Mouse (Mus musculus) hindbrain, embryonic 14.5 days (tissue): Measurements from ENCODE around the gene Pdss1. TPM values are rescaled to one million over a fixed set of nuclear protein-coding genes. Genes with fewer than 3 reads are reported as not detected.
"Not testable (repeated sequence)": the region's sequence is repeated elsewhere in the genome, so short reads cannot be mapped to it uniquely, and the experiment has no call there.

Experiments used
- ATAC-seq: fragments of 200-750 bp; cut with Nextera tagmentation; 2 replicates; pipeline ENCODE4 v1.8.0; 2017; ENCODE audit warnings: moderate number of reproducible peaks, mild to moderate bottlenecking, moderate TSS enrichment, moderate library complexity; ENCODE audit not compliant: low FRiP score
- DNase-seq: peaks from one replicate; pipeline ENCODE4 v3.0.0-alpha.2; 2015; ENCODE audit warnings: low spot score
- H3K27ac ChIP-seq: fragments of 300-500 bp; sonication (generic); 2 replicates; pipeline ENCODE4 v1.5.1; 2014; ENCODE audit warnings: mild to moderate bottlenecking, moderate library complexity
- H3K27me3 ChIP-seq: fragments of 300-500 bp; sonication (generic); 2 replicates; pipeline ENCODE4 v1.6.1; 2014; ENCODE audit warnings: mild to moderate bottlenecking, low read length, mixed read lengths; ENCODE audit not compliant: control insufficient read depth, insufficient read depth
- H3K36me3 ChIP-seq: fragments of 300-500 bp; sonication (generic); replicated peaks from 2 replicates; pipeline ENCODE4 v1.6.1; 2014; ENCODE audit not compliant: control insufficient read depth, insufficient read depth
- H3K4me1 ChIP-seq: fragments of 300-500 bp; sonication (generic); replicated peaks from 2 replicates; pipeline ENCODE4 v1.6.1; 2014; ENCODE audit warnings: antibody characterized with exemption, low read length, mixed read lengths; ENCODE audit not compliant: control insufficient read depth, insufficient read depth
- H3K4me2 ChIP-seq: fragments of 300-500 bp; sonication (generic); replicated peaks from 2 replicates; pipeline ENCODE4 v1.6.1; 2014; ENCODE audit warnings: mild to moderate bottlenecking, moderate library complexity
- H3K4me3 ChIP-seq: fragments of 300-500 bp; sonication (generic); replicated peaks from 2 replicates; pipeline ENCODE4 v1.5.1; 2014; ENCODE audit warnings: mild to moderate bottlenecking, low read length
- H3K9ac ChIP-seq: fragments of 300-500 bp; sonication (generic); 2 replicates; pipeline ENCODE4 v1.6.1; 2014
- H3K9me3 ChIP-seq: fragments of 300-500 bp; sonication (generic); 2 replicates; pipeline ENCODE4 v1.6.1; 2016; ENCODE audit warnings: low read length; ENCODE audit not compliant: control insufficient read depth
- WGBS: fragments of 180-500 bp; shearing (Covaris S2); extraction: QIAGEN DNeasy Blood & Tissue Kit; methylation state at CpG from one replicate; pipeline ENCODE4 v1.1.7; 2014; 5-methylcytosine and 5-hydroxymethylcytosine counted together
- polyA plus RNA-seq: library from polyadenylated mRNA; unstranded; fragments of >200 nt; fragmentation: Nextera tagmentation; extraction: Ambion mirVana; gene quantifications from 2 replicates; pipeline ENCODE4 v1.2.1, GENCODE M21; 2014

Pdss1 gene
- polyA plus RNA-seq, 1 experiment from 2014 or later = 24.1 TPM

DNA sequence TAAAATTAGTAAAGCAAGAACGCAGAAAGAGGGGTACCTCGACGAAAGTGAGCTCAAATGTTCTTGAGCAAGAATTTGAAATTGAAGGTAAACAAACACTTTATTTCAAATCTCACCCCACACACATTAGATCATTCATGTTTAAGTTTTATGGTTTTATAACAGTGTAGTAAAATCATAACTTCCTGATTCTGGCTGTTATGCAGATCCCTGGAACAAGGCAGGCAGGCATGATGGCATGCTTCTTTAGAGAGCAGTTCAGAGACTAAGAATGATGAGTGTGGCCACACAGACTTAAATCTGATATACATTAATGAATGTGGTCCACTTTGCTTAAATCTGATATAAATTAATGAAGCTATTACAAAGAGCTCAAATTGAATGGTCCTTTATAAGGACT lies 18.7 kb upstream of the Pdss1 start:
- 97% methylated on average over 3 of the region's 3 CpGs for WGBS
- DNase-seq (no peak), ATAC-seq (no peak)
- no peak overlapping the region for H3K4me3 ChIP-seq
- H3K4me2 ChIP-seq = no peak overlapping the region
- H3K9me3 ChIP-seq = no peaks in the 10 kb centered on the region
- H3K36me3 ChIP-seq = no peaks in the 10 kb centered on the region
- no peak overlapping the region for H3K27ac ChIP-seq
- H3K4me1 ChIP-seq = no peaks in the 10 kb centered on the region
- no peaks in the 10 kb centered on the region for H3K27me3 ChIP-seq
- H3K9ac ChIP-seq = no peak overlapping the region

DNA sequence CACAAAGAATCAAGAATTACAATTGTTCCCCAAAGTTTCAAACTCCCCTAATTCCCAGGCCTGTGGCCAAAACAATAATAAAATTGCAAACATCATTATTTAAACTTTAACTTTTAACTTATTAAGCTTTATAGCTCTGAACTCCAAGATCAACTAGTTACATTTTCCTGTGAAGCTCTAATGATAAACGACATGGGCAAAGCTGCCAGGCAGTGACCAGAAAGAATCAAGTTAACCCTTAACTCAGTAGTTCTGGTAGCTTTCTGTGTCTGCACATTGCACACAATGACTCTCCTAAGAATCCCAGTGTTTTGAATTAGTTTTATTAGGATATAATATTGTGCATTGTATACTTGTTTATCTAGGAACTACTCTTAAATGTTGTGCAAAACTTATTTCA lies 16.5 kb upstream of the Pdss1 start:
- H3K4me1 ChIP-seq = no peaks in the 10 kb centered on the region
- H3K9ac ChIP-seq = no peak overlapping the region
- ATAC-seq = no peak
- no peaks in the 10 kb centered on the region for H3K9me3 ChIP-seq
- H3K27ac ChIP-seq = no peak overlapping the region
- no peak for DNase-seq
- no peaks in the 10 kb centered on the region for H3K27me3 ChIP-seq
- H3K4me2 ChIP-seq = no peak overlapping the region
- H3K4me3 ChIP-seq = no peak overlapping the region
- no peaks in the 10 kb centered on the region for H3K36me3 ChIP-seq
- 50% methylated on average over 1 of the region's 1 CpGs for WGBS

DNA sequence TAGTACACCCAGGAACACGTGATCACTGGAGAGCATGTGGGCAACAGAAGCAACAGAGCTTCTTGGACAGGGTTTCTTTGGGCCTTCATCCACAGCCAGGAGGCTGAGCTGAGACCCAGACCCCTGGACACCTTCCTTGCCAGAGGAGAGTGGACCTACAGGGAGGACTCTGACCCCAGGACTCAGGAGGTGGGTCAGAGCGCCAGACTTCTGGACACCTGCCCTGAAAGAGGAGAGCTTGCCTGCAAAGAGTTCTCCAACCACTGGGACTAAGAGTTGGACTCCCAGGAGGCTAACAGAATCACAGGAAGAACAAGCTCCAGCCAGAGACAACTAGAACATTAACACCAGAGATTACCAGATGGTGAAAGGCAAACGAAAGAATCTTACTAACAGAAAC lies 14.6 kb upstream of the Pdss1 start:
- not testable (repeated sequence) for H3K4me3 ChIP-seq, DNase-seq, H3K4me1 ChIP-seq, H3K9me3 ChIP-seq, H3K4me2 ChIP-seq, ATAC-seq, H3K27me3 ChIP-seq, H3K27ac ChIP-seq, H3K36me3 ChIP-seq, H3K9ac ChIP-seq
- 85% methylated on average over 3 of the region's 3 CpGs for WGBS

DNA sequence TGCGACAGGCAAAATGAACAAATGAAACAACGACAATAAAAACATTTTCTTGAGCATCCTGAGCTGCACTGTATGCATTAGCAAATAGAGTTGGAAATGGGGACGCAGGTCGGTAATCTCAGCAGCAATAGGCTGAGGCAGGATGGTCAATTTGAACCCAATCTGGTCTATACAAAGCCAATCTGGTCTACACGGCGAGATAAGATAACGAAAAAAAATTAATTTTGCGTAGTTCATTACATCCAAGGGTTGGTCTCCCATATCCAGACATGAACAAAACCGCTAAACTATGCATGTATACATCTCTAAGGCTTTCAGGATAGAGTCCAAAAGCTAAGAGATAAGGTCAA lies 415 bp upstream of the Pdss1 start:
- Histone ChIP-seq H3K4me3 (peak overlapping the region; percentile 64), H3K9ac (peak overlapping the region; percentile 84), H3K4me2 (peak overlapping the region; percentile 65), H3K36me3 (0 out of 2 replicates have a peak, but pooled peaks cover 3% of the 10 kb centered on the region), H3K27me3 (no peaks in the 10 kb centered on the region), H3K27ac (peak overlapping the region; percentile 86), H3K9me3 (no peaks in the 10 kb centered on the region), H3K4me1 (peaks cover 21% of the 10 kb centered on the region)
- ATAC-seq (peak; percentile 15; the same call in 1 of the 2 replicates), DNase-seq (no peak)
- WGBS = 24% methylated on average over 9 of the region's 9 CpGs

- Histone ChIP-seq H3K4me2 (no peak overlapping the region), H3K27ac (no peak overlapping the region), H3K4me1 (no peaks in the 10 kb centered on the region), H3K9me3 (no peaks in the 10 kb centered on the region), H3K4me3 (no peak overlapping the region), H3K9ac (no peak overlapping the region), H3K36me3 (peaks cover 64% of the 10 kb centered on the region), H3K27me3 (no peaks in the 10 kb centered on the region)
- ATAC-seq (no peak), DNase-seq (no peak)
- 97% methylated on average over 3 of the region's 3 CpGs for WGBS
Measured at GRCm38 (mm10) chr2:22903947-22904346, 8.6 kb downstream of the Pdss1 start.

- Histone ChIP-seq H3K9ac (no peak overlapping the region), H3K27me3 (no peaks in the 10 kb centered on the region), H3K4me3 (no peak overlapping the region), H3K4me1 (no peaks in the 10 kb centered on the region), H3K27ac (no peak overlapping the region), H3K9me3 (no peaks in the 10 kb centered on the region), H3K4me2 (no peak overlapping the region), H3K36me3 (peaks cover 75% of the 10 kb centered on the region)
- 85% methylated on average over 3 of the region's 3 CpGs for WGBS
- DNase-seq (no peak), ATAC-seq (no peak)
Measured at GRCm38 (mm10) chr2:22914421-22914820, 19.1 kb downstream of the Pdss1 start.

- WGBS = 98% methylated on average over 2 of the region's 2 CpGs
- Histone ChIP-seq H3K9ac (no peak overlapping the region), H3K4me3 (no peak overlapping the region), H3K27ac (no peak overlapping the region), H3K9me3 (no peaks in the 10 kb centered on the region), H3K27me3 (no peaks in the 10 kb centered on the region), H3K4me2 (no peak overlapping the region), H3K4me1 (no peaks in the 10 kb centered on the region), H3K36me3 (peaks cover 66% of the 10 kb centered on the region)
- DNase-seq (no peak), ATAC-seq (no peak)
Measured at GRCm38 (mm10) chr2:22918651-22919050, 23.3 kb downstream of the Pdss1 start.

- H3K4me2 ChIP-seq, H3K27ac ChIP-seq, DNase-seq, H3K4me3 ChIP-seq, H3K9me3 ChIP-seq, ATAC-seq, H3K9ac ChIP-seq, H3K27me3 ChIP-seq, H3K4me1 ChIP-seq: not testable (repeated sequence)
- H3K36me3 ChIP-seq = peaks cover 30% of the 10 kb centered on the region
- 96% methylated on average over 2 of the region's 3 CpGs for WGBS
Measured at GRCm38 (mm10) chr2:22925911-22926310, 30.6 kb downstream of the Pdss1 start.

GRCm38 (mm10) chr2:22928259-22928658 lies 32.9 kb downstream of the Pdss1 start:
- Histone ChIP-seq H3K4me1 (no peaks in the 10 kb centered on the region), H3K36me3 (peaks cover 37% of the 10 kb centered on the region), H3K4me3 (no peak overlapping the region), H3K4me2 (no peak overlapping the region), H3K9me3 (no peaks in the 10 kb centered on the region), H3K9ac (no peak overlapping the region), H3K27me3 (no peaks in the 10 kb centered on the region), H3K27ac (no peak overlapping the region)
- WGBS = 76% methylated on average over 2 of the region's 2 CpGs
- DNase-seq (no peak), ATAC-seq (no peak)

GRCm38 (mm10) chr2:22933556-22933955 lies 38.2 kb downstream of the Pdss1 start:
- DNase-seq (no peak), ATAC-seq (no peak)
- Histone ChIP-seq H3K4me2 (no peak overlapping the region), H3K4me1 (no peaks in the 10 kb centered on the region), H3K9ac (no peak overlapping the region), H3K4me3 (no peak overlapping the region), H3K27ac (no peak overlapping the region), H3K36me3 (peaks cover 44% of the 10 kb centered on the region), H3K9me3 (no peaks in the 10 kb centered on the region), H3K27me3 (no peaks in the 10 kb centered on the region)
- 91% methylated on average over 1 of the region's 1 CpGs for whole genome bisulfite sequencing
